Mouse (Mus musculus) CH12.LX (cell line): ENCODE results near the gene Ctbp2. TPM values are rescaled to one million over a fixed set of nuclear protein-coding genes. Genes with fewer than 3 reads are reported as not detected.

Experiments used
- DNase-seq: peaks from one replicate; pipeline ENCODE4 v3.0.0-alpha.2; 2013; ENCODE audit errors: extremely low read depth
- H3K27ac ChIP-seq: 2 replicates; pipeline ENCODE4 v1.5.1; 2012; ENCODE audit warnings: low read depth, mild to moderate bottlenecking, control low read depth, moderate library complexity; ENCODE audit not compliant: insufficient read depth
- H3K27me3 ChIP-seq: replicated peaks from 2 replicates; pipeline ENCODE3; 2012; ENCODE audit warnings: inconsistent platforms
- H3K36me3 ChIP-seq, 2 experiments: replicated peaks in 1 of 2; 2 replicates each; pipeline versions ENCODE3 to v1.6.1; 2012; ENCODE audit warnings: inconsistent platforms in 1 of 2, low read length in 1 of 2, mild to moderate bottlenecking in 1 of 2, mixed read lengths in 1 of 2, moderate library complexity in 1 of 2; ENCODE audit not compliant: control insufficient read depth in 1 of 2, insufficient read depth in 1 of 2
- H3K4me1 ChIP-seq, 2 experiments: 2 replicates each; pipeline ENCODE4 v1.6.1; 2012; ENCODE audit warnings: inconsistent platforms in 1 of 2, moderate library complexity in 1 of 2; ENCODE audit not compliant: insufficient read depth in 2 of 2, control insufficient read depth in 1 of 2
- H3K4me2 ChIP-seq: 2 replicates; pipeline ENCODE4 v1.6.1; 2012; ENCODE audit warnings: low read depth, mild to moderate bottlenecking, control low read depth; ENCODE audit not compliant: poor library complexity, insufficient read depth, severe bottlenecking
- H3K4me3 ChIP-seq, 3 experiments: fragments of 150-350 bp in 1 of 3; sonication (generic) in 1 of 3; replicated peaks in 1 of 3; 2 replicates each; pipeline versions ENCODE3 to v1.5.1; 2011 to 2012; ENCODE audit warnings: low read depth in 2 of 3, low read length in 2 of 3, mild to moderate bottlenecking in 2 of 3, moderate library complexity in 2 of 3, control low read depth in 1 of 3, improper control_type of control experiment in 1 of 3, inconsistent platforms in 1 of 3, mixed read lengths in 1 of 3; ENCODE audit not compliant: poor library complexity in 1 of 3
- H3K79me2 ChIP-seq: replicated peaks from 2 replicates; pipeline ENCODE4 v1.6.1; 2012; ENCODE audit warnings: mild to moderate bottlenecking, moderate library complexity; ENCODE audit not compliant: control insufficient read depth, poor library complexity, insufficient read depth, severe bottlenecking; ENCODE audit errors: extremely low read depth
- H3K9ac ChIP-seq: 2 replicates; pipeline ENCODE4 v1.6.1; 2012; ENCODE audit warnings: low read depth, mild to moderate bottlenecking, control low read depth, moderate library complexity; ENCODE audit not compliant: insufficient read depth
- H3K9me3 ChIP-seq: replicated peaks from 2 replicates; pipeline ENCODE3; 2012; ENCODE audit warnings: low read length, inconsistent platforms, mixed read lengths
- CHD1 ChIP-seq: IDR thresholded peaks from 2 replicates; pipeline ENCODE4 v1.6.1; 2012; ENCODE audit warnings: low read depth, low read length, improper control_type of control experiment, inconsistent platforms
- CHD2 ChIP-seq: IDR thresholded peaks from 2 replicates; pipeline ENCODE4 v1.6.1; 2011; ENCODE audit warnings: low read length, improper control_type of control experiment
- E2F4 ChIP-seq: IDR thresholded peaks from 2 replicates; pipeline ENCODE4 v1.6.1; 2011; ENCODE audit warnings: low read depth, low read length, improper control_type of control experiment; ENCODE audit not compliant: insufficient replicate concordance
- ELF1 ChIP-seq: IDR thresholded peaks from 2 replicates; pipeline ENCODE4 v1.6.1; 2014; ENCODE audit warnings: low read depth, mild to moderate bottlenecking, inconsistent platforms, low read length, improper control_type of control experiment
- EP300 ChIP-seq: IDR thresholded peaks from 2 replicates; pipeline ENCODE4 v1.6.1; 2011; ENCODE audit warnings: low read length, improper control_type of control experiment
- ETS1 ChIP-seq: conservative IDR thresholded peaks from 2 replicates; pipeline ENCODE4 v1.6.1; 2012; ENCODE audit warnings: low read depth, mild to moderate bottlenecking, inconsistent platforms, low read length, improper control_type of control experiment, moderate library complexity
- IRF4 ChIP-seq: IDR thresholded peaks from 2 replicates; pipeline ENCODE4 v1.6.1; 2014; ENCODE audit warnings: low read depth, mild to moderate bottlenecking, inconsistent platforms, low read length, improper control_type of control experiment
- JUN ChIP-seq: IDR thresholded peaks from 2 replicates; pipeline ENCODE4 v1.6.1; 2011; ENCODE audit warnings: low read depth, mild to moderate bottlenecking, low read length, improper control_type of control experiment, moderate library complexity; ENCODE audit not compliant: insufficient read depth
- JUND ChIP-seq: conservative IDR thresholded peaks from 2 replicates; pipeline ENCODE4 v1.6.1; 2011; ENCODE audit warnings: low read depth, low read length, improper control_type of control experiment
- MAX ChIP-seq: IDR thresholded peaks from 2 replicates; pipeline ENCODE4 v1.6.1; 2011; ENCODE audit warnings: low read length, improper control_type of control experiment
- MAZ ChIP-seq: IDR thresholded peaks from 2 replicates; pipeline ENCODE4 v1.6.1; 2012; ENCODE audit warnings: low read depth, mild to moderate bottlenecking, inconsistent platforms, low read length, improper control_type of control experiment, moderate library complexity
- NRF1 ChIP-seq: IDR thresholded peaks from 2 replicates; pipeline ENCODE4 v1.6.1; 2014; ENCODE audit warnings: low read depth, mild to moderate bottlenecking, inconsistent platforms, low read length, improper control_type of control experiment, moderate library complexity
- POLR2A ChIP-seq: IDR thresholded peaks from 2 replicates; pipeline ENCODE4 v1.6.1; 2011; ENCODE audit warnings: low read depth, mild to moderate bottlenecking, improper control_type of control experiment, low read length
- POLR2AphosphoS2 ChIP-seq: IDR thresholded peaks from 2 replicates; pipeline ENCODE4 v1.6.1; 2011; ENCODE audit warnings: low read depth, low read length, improper control_type of control experiment
- SIN3A ChIP-seq: IDR thresholded peaks from 2 replicates; pipeline ENCODE4 v1.6.1; 2012; ENCODE audit warnings: low read length, improper control_type of control experiment, inconsistent platforms
- ZNF384 ChIP-seq: IDR thresholded peaks from 2 replicates; pipeline ENCODE4 v1.6.1; 2012; ENCODE audit warnings: low read depth, low read length, improper control_type of control experiment, inconsistent platforms
- dilution Hi-C: fragments of 300-500 bp; cut with MboI; formaldehyde crosslinking; loops from 2 replicates; pipeline ENCODE4 v1.14.3; 2020; ENCODE audit warnings: low sequenced_read_pairs; ENCODE audit not compliant: extremely low pct_unique_long_range_greater_than_20kb, extremely low pct_ligation_motif_present
- in situ Hi-C: fragments of 300-500 bp; cut with MboI; formaldehyde crosslinking; loops from 3 replicates; pipeline ENCODE4 v1.14.3; 2019; ENCODE audit warnings: low sequenced_read_pairs, low pct_ligation_motif_present, low pct_unique_long_range_greater_than_20kb, mixed read lengths
- polyA plus RNA-seq: library from polyadenylated mRNA; unstranded; fragments of >175 nt; gene quantifications from 2 replicates; pipeline ENCODE4 v1.2.1, GENCODE M21; 2012; ENCODE audit warnings: low read depth; ENCODE audit not compliant: insufficient read length
- total RNA-seq, 2 experiments: library from RNA; depleted of rRNA; stranded (reverse); fragments of 300-350 nt in 1 of 2; fragments of >200 nt in 1 of 2; gene quantifications; 2 replicates each; pipeline ENCODE4 v1.2.3; 2012 to 2014

The Ctbp2 gene
- total and polyA plus RNA-seq, 3 experiments: 0.59 to 1.1 (median 0.68) TPM

DNA sequence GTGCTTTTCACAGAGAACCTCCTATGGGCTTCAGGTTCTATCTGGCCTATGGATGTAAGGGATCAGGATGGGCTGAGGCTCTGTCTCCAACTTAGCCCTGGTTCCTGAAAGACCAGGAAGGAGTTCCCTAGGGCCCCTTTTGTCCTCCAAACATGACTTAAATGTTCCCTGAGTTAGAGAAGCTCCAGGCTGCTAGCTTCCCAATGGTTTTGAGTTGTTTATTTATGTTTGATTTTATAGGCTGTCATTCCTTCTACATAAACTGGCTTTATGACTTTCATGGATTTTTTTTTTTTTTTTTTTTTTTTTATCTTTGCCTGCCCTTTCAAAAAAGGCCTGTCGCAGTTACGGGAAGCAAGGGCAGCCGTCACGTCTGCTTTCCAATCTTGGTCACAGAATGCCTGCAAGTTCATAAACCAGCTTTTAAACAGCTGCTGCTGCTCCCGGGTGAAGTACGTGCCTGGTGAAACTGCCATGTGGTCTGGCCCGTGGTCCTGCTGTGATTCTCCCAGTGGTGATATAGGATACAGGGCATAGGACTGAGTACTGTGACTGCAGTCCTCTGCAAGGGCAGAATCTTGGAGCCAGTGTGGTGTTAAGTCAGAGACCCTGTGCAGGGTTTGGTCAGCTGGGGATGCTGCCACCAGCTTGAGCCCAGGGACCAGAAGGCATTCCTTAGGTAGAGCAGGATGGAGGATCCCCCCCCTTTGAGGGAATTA, 37.4 kb upstream of the Ctbp2 start:
- H3K4me3 ChIP-seq: no peak overlapping the region
- DNase-seq: no peak
- H3K9ac ChIP-seq: no peak overlapping the region
- H3K27ac ChIP-seq: no peak overlapping the region
- no peak overlapping the region for H3K4me2 ChIP-seq
- H3K4me1 ChIP-seq: no peaks in the 10 kb centered on the region
- no peaks in the 10 kb centered on the region for H3K79me2 ChIP-seq
- dilution Hi-C loops (no loop called here), in situ Hi-C loops (no loop called here)
- peaks cover 87% of the 10 kb centered on the region for H3K27me3 ChIP-seq
- no peaks in the 10 kb centered on the region for H3K9me3 ChIP-seq
- H3K36me3 ChIP-seq: no peaks in the 10 kb centered on the region
- no peak for TF ChIP-seq CHD2
- no peak for TF ChIP-seq POLR2A
- TF ChIP-seq POLR2AphosphoS2: no peak
- no peak for TF ChIP-seq NRF1
- TF ChIP-seq MAX: no peak
- no peak for TF ChIP-seq ELF1
- no peak for TF ChIP-seq ZNF384

DNA sequence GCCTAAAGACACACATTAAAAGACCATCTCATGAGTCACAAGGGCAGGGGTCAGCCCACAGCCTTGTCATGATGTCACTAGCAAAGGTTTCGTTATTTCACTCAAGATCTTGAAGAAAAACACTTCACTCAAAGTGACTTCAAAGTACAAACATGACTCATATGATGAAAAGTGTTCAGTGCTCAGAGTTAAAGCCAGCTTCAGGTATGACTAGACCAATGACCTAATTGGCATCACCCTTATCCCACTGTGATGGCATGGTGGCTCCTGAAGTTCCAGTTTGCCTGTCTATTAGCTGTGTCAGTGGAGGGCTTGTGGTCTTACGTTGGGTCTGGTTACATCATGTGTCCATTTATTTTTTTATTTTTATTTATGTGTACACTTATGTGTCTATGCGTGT, 35.4 kb upstream of the Ctbp2 start:
- TF ChIP-seq JUND (peak; percentile 72), POLR2A (no peak), MAZ (no peak), EP300 (peak; percentile 53), CHD1 (no peak), ETS1 (no peak; the same call in 1 of the 2 replicates), JUN (peak; percentile 68), IRF4 (peak; percentile 50; the same call in 1 of the 2 replicates), CHD2 (no peak), E2F4 (no peak), SIN3A (no peak)
- no peak for DNase-seq

More for the DNA sequence above, 35.4 kb upstream of the Ctbp2 start:
- Histone ChIP-seq H3K4me3 (no peak overlapping the region), H3K4me2 (no peak overlapping the region), H3K9me3 (no peaks in the 10 kb centered on the region), H3K4me1 (no peaks in the 10 kb centered on the region; a peak in 1 of 4 replicates), H3K36me3 (no peaks in the 10 kb centered on the region), H3K79me2 (no peaks in the 10 kb centered on the region), H3K27ac (no peak overlapping the region), H3K9ac (no peak overlapping the region), H3K27me3 (peaks cover 84% of the 10 kb centered on the region)
- dilution Hi-C loops (no loop called here), in situ Hi-C loops (no loop called here)
